Mouse (Mus musculus): ENCODE measurements around the gene Tcp11l2.

Gene Tcp11l2

GRCm38 (mm10) chr10:84576395-84577070 is at the start of gene Tcp11l2:
Gene Tcp11l2 (plus strand): TSS chr10:84576626.
- DNase-seq (ENCODE audit: low read depth in 1 of 2, low spot score in 2 of 2): peak; percentile 84 to 94

- no peak for DNase-seq (ENCODE audit: low read depth in 1 of 2, low spot score in 2 of 2)
Measured at GRCm38 (mm10) chr10:84527070-84527469, 49.4 kb upstream of the Tcp11l2 start.

- no peak for DNase-seq (ENCODE audit: low read depth in 1 of 2, low spot score in 2 of 2)
Measured at GRCm38 (mm10) chr10:84527631-84528030, 48.8 kb upstream of the Tcp11l2 start.

GRCm38 (mm10) chr10:84530388-84530787 is 46.0 kb upstream of the Tcp11l2 start:
- no peak for DNase-seq (ENCODE audit: low read depth in 1 of 2, low spot score in 2 of 2)

- DNase-seq (ENCODE audit: low read depth in 1 of 2, low spot score in 2 of 2): no peak
Measured at GRCm38 (mm10) chr10:84531576-84531975, 44.9 kb upstream of the Tcp11l2 start.

GRCm38 (mm10) chr10:84532191-84532889 is 44.1 kb upstream of the Tcp11l2 start:
- no peak for DNase-seq (ENCODE audit: low read depth in 1 of 2, low spot score in 2 of 2)

GRCm38 (mm10) chr10:84532911-84533882 is 43.2 kb upstream of the Tcp11l2 start:
- no peak for DNase-seq (ENCODE audit: low read depth in 1 of 2, low spot score in 2 of 2)

GRCm38 (mm10) chr10:84533912-84534671 is 42.3 kb upstream of the Tcp11l2 start, which contains the start of gene Ckap4:
Gene Ckap4 (minus strand): TSS chr10:84534062.
- no peak for DNase-seq (ENCODE audit: low read depth in 1 of 2, low spot score in 2 of 2)

- DNase-seq (ENCODE audit: low read depth in 1 of 2, low spot score in 2 of 2): no peak
Measured at GRCm38 (mm10) chr10:84535458-84535857, 41.0 kb upstream of the Tcp11l2 start.

- no peak for DNase-seq (ENCODE audit: low read depth in 1 of 2, low spot score in 2 of 2)
Measured at GRCm38 (mm10) chr10:84535859-84536258, 40.6 kb upstream of the Tcp11l2 start.

GRCm38 (mm10) chr10:84539651-84540050 is 36.8 kb upstream of the Tcp11l2 start:
- DNase-seq (ENCODE audit: low read depth in 1 of 2, low spot score in 2 of 2): no peak

- DNase-seq (ENCODE audit: low read depth in 1 of 2, low spot score in 2 of 2): no peak
Measured at GRCm38 (mm10) chr10:84542802-84543658, 33.4 kb upstream of the Tcp11l2 start.

GRCm38 (mm10) chr10:84544841-84545610 is 31.4 kb upstream of the Tcp11l2 start:
- no peak for DNase-seq (ENCODE audit: low read depth in 1 of 2, low spot score in 2 of 2)

GRCm38 (mm10) chr10:84549146-84549919 is 27.1 kb upstream of the Tcp11l2 start:
- no peak for DNase-seq (ENCODE audit: low read depth in 1 of 2, low spot score in 2 of 2)

GRCm38 (mm10) chr10:84549920-84550293 is 26.5 kb upstream of the Tcp11l2 start:
- DNase-seq (ENCODE audit: low read depth in 1 of 2, low spot score in 2 of 2): no peak

GRCm38 (mm10) chr10:84551846-84552245 is 24.6 kb upstream of the Tcp11l2 start:
- DNase-seq (ENCODE audit: low read depth in 1 of 2, low spot score in 2 of 2): no peak

- DNase-seq (ENCODE audit: low read depth in 1 of 2, low spot score in 2 of 2): no peak
Measured at GRCm38 (mm10) chr10:84552477-84552876, 23.9 kb upstream of the Tcp11l2 start.

GRCm38 (mm10) chr10:84554291-84555009 is 22.0 kb upstream of the Tcp11l2 start:
- no peak for DNase-seq (ENCODE audit: low read depth in 1 of 2, low spot score in 2 of 2)
